Mouse (Mus musculus): ENCODE measurements around the gene Glp1r. TPM values are rescaled to one million over a fixed set of nuclear protein-coding genes. Genes with fewer than 3 reads are reported as not detected.

The Glp1r gene
- total RNA-seq, 2 experiments from 2014 or later: not detected

GRCm38 (mm10) chr17:30910866-30911731 lies 9.5 kb downstream of the Glp1r start:
- intact Hi-C loops (cut with DNase I): no loop called here
- no peak for DNase-seq

GRCm38 (mm10) chr17:30911732-30912088 lies 10.1 kb downstream of the Glp1r start:
- DNase-seq: no peak
- intact Hi-C loops (cut with DNase I): no loop called here

- DNase-seq: no peak
- intact Hi-C loops (cut with DNase I): no loop called here
Observed at GRCm38 (mm10) chr17:30912536-30912935, 10.9 kb downstream of the Glp1r start.

- DNase-seq: no peak
- intact Hi-C loops (cut with DNase I): no loop called here
Observed at GRCm38 (mm10) chr17:30914264-30914663, 12.6 kb downstream of the Glp1r start.

- DNase-seq: no peak
- intact Hi-C loops (cut with DNase I): no loop called here
Observed at GRCm38 (mm10) chr17:30923566-30923965, 21.9 kb downstream of the Glp1r start.

- DNase-seq: no peak
- intact Hi-C loops (cut with DNase I): no loop called here
Observed at GRCm38 (mm10) chr17:30930827-30931226, 29.2 kb downstream of the Glp1r start.

- DNase-seq: no peak
- intact Hi-C loops (cut with DNase I): no loop called here
Observed at GRCm38 (mm10) chr17:30932836-30933235, 31.2 kb downstream of the Glp1r start.

GRCm38 (mm10) chr17:30935301-30935700 lies 33.7 kb downstream of the Glp1r start:
- intact Hi-C loops (cut with DNase I): no loop called here
- no peak for DNase-seq

GRCm38 (mm10) chr17:30938554-30938953 lies 36.9 kb downstream of the Glp1r start:
- intact Hi-C loops (cut with DNase I): no loop called here
- no peak for DNase-seq

GRCm38 (mm10) chr17:30948382-30948781 lies 46.8 kb downstream of the Glp1r start:
- intact Hi-C loops (cut with DNase I): loop anchor here (5.0 kb wide), 1 partner anchor 201 kb away; no protein-coding TSS in a partner anchor

GRCm38 (mm10) chr17:30950780-30951179 lies 49.2 kb downstream of the Glp1r start:
- no peak for DNase-seq
- intact Hi-C loops (cut with DNase I): loop anchor here (5.0 kb wide), 1 partner anchor 37 kb away; no protein-coding TSS in a partner anchor

More at GRCm38 (mm10) chr17:30948382-30948781, 46.8 kb downstream of the Glp1r start:
- no peak for DNase-seq

GRCm38 (mm10) chr17:30951600-30951999 lies 50.0 kb downstream of the Glp1r start:
- no peak for DNase-seq
- intact Hi-C loops (cut with DNase I): loop anchor here (5.0 kb wide), 1 partner anchor 36 kb away; no protein-coding TSS in a partner anchor

GRCm38 (mm10) chr17:30954340-30954739 lies 52.7 kb downstream of the Glp1r start, which contains the start of gene Umodl1:
TSS of gene Umodl1 (plus strand) at chr17:30954640.
- no peak for DNase-seq
- intact Hi-C loops (cut with DNase I): loop anchor here (5.0 kb wide), 1 partner anchor 33 kb away; no protein-coding TSS in a partner anchor

GRCm38 (mm10) chr17:30961936-30962592 lies 60.4 kb downstream of the Glp1r start:
- intact Hi-C loops (cut with DNase I): no loop called here
- no peak for DNase-seq

GRCm38 (mm10) chr17:30962880-30963279 lies 61.3 kb downstream of the Glp1r start:
- no peak for DNase-seq
- intact Hi-C loops (cut with DNase I): no loop called here

GRCm38 (mm10) chr17:30969983-30970382 lies 68.4 kb downstream of the Glp1r start:
- intact Hi-C loops (cut with DNase I): no loop called here
- no peak for DNase-seq

- no peak for DNase-seq
- intact Hi-C loops (cut with DNase I): no loop called here
Observed at GRCm38 (mm10) chr17:30971877-30972276, 70.3 kb downstream of the Glp1r start.

GRCm38 (mm10) chr17:30973332-30973731 lies 71.7 kb downstream of the Glp1r start:
- intact Hi-C loops (cut with DNase I): no loop called here

GRCm38 (mm10) chr17:30977290-30977689 lies 75.7 kb downstream of the Glp1r start:
- intact Hi-C loops (cut with DNase I): no loop called here
- DNase-seq: no peak

More at GRCm38 (mm10) chr17:30973332-30973731, 71.7 kb downstream of the Glp1r start:
- no peak for DNase-seq

- DNase-seq: no peak
- intact Hi-C loops (cut with DNase I): no loop called here
Observed at GRCm38 (mm10) chr17:30978556-30978955, 76.9 kb downstream of the Glp1r start.

GRCm38 (mm10) chr17:30983521-30983920 lies 81.9 kb downstream of the Glp1r start:
- intact Hi-C loops (cut with DNase I): no loop called here
- no peak for DNase-seq
